18 mouse cellular contexts compared by ENCODE assay signal in genomic region chr2:3700368-3700767, GRCm38 (mm10).
DNase-seq lines count a peak whose midpoint lies in the region; ATAC-seq lines count a peak whose summit lies in the region.
"Had no signal": no experiment of that assay in that cellular context is flagged by ENCODE, and none has a peak within 500 bp of the region (broad histone marks: within the 10 kb centered on the region; RNA-seq: fewer than 3 reads in every experiment).

No protein-coding gene starts in this region.

- no peak overlapping the region for H3K4me2 ChIP-seq in forebrain, embryonic 13.5 days
- H3K4me2 ChIP-seq in hindbrain, embryonic 14.5 days (replicated peaks): no peak overlapping the region
- no peak overlapping the region for H3K4me2 ChIP-seq in liver, embryonic 12.5 days
- H3K4me2 ChIP-seq in liver, embryonic 11.5 days: no peak overlapping the region
- H3K4me2 ChIP-seq: limb, embryonic 12.5 days; liver, embryonic 15.5 days; neural tube, embryonic 12.5 days; stomach, embryonic 15.5 days had no signal

- H3K9ac ChIP-seq in forebrain, embryonic 13.5 days: no peak overlapping the region
- no peak overlapping the region for H3K9ac ChIP-seq in hindbrain, embryonic 14.5 days
- H3K9ac ChIP-seq in liver, embryonic 12.5 days: no peak overlapping the region
- H3K9ac ChIP-seq in liver, embryonic 11.5 days (ENCODE audit: low read depth, low read length): no peak overlapping the region
- H3K9ac ChIP-seq: limb, embryonic 12.5 days; liver, embryonic 15.5 days; neural tube, embryonic 12.5 days; stomach, embryonic 15.5 days had no signal

- 35% methylated on average over 1 of the region's 1 CpGs for WGBS in forebrain, embryonic 13.5 days
- 82% methylated on average over 1 of the region's 1 CpGs for WGBS in forebrain, embryonic 10.5 days
- 38% methylated on average over 1 of the region's 1 CpGs for WGBS in hindbrain, embryonic 14.5 days
- WGBS in hindbrain, embryonic 10.5 days: 89% methylated on average over 1 of the region's 1 CpGs
- WGBS in liver, embryonic 12.5 days (ENCODE audit: insufficient replicate concordance): 40% methylated on average over 1 of the region's 1 CpGs
- 59% methylated on average over 1 of the region's 1 CpGs for WGBS in liver, embryonic 11.5 days

- no peaks in the 10 kb centered on the region for H3K27me3 ChIP-seq in forebrain, embryonic 13.5 days
- no peaks in the 10 kb centered on the region for H3K27me3 ChIP-seq in forebrain, embryonic 10.5 days (ENCODE audit: poor library complexity, severe bottlenecking)
- H3K27me3 ChIP-seq in hindbrain, embryonic 14.5 days (ENCODE audit: control insufficient read depth, insufficient read depth, low read length): no peaks in the 10 kb centered on the region
- no peaks in the 10 kb centered on the region for H3K27me3 ChIP-seq in hindbrain, embryonic 10.5 days (ENCODE audit: insufficient read depth, poor library complexity, severe bottlenecking)
- no peaks in the 10 kb centered on the region for H3K27me3 ChIP-seq in liver, embryonic 12.5 days (replicated peaks)
- no peaks in the 10 kb centered on the region for H3K27me3 ChIP-seq in liver, embryonic 11.5 days (replicated peaks; ENCODE audit: control insufficient read depth, insufficient read depth, low read length)
- H3K27me3 ChIP-seq: limb, embryonic 12.5 days; liver, embryonic 15.5 days; neural tube, embryonic 12.5 days; stomach, embryonic 15.5 days had no signal

- H3K36me3 ChIP-seq in forebrain, embryonic 13.5 days (ENCODE audit: poor library complexity, severe bottlenecking): no peaks in the 10 kb centered on the region
- H3K36me3 ChIP-seq in forebrain, embryonic 10.5 days (replicated peaks): no peaks in the 10 kb centered on the region
- H3K36me3 ChIP-seq in hindbrain, embryonic 14.5 days (replicated peaks; ENCODE audit: control insufficient read depth, insufficient read depth): no peaks in the 10 kb centered on the region
- no peaks in the 10 kb centered on the region for H3K36me3 ChIP-seq in hindbrain, embryonic 10.5 days
- no peaks in the 10 kb centered on the region for H3K36me3 ChIP-seq in liver, embryonic 12.5 days
- H3K36me3 ChIP-seq in liver, embryonic 11.5 days (ENCODE audit: control insufficient read depth, insufficient read depth, low read length): no peaks in the 10 kb centered on the region
- H3K36me3 ChIP-seq: G1E; limb, embryonic 12.5 days; liver, embryonic 15.5 days; neural tube, embryonic 12.5 days; stomach, embryonic 15.5 days had no signal

- H3K4me3 ChIP-seq in forebrain, embryonic 13.5 days: no peak overlapping the region
- H3K4me3 ChIP-seq in forebrain, embryonic 10.5 days: no peak overlapping the region
- H3K4me3 ChIP-seq in hindbrain, embryonic 14.5 days (replicated peaks; ENCODE audit: low read length): no peak overlapping the region
- H3K4me3 ChIP-seq in hindbrain, embryonic 10.5 days: no peak overlapping the region
- no peak overlapping the region for H3K4me3 ChIP-seq in liver, embryonic 12.5 days
- no peak overlapping the region for H3K4me3 ChIP-seq in liver, embryonic 11.5 days (ENCODE audit: low read depth, low read length)
- H3K4me3 ChIP-seq: limb, embryonic 12.5 days; liver, embryonic 15.5 days; neural tube, embryonic 12.5 days; stomach, embryonic 15.5 days had no signal

- ATAC-seq in forebrain, embryonic 13.5 days: peak; percentile 92
- peak; percentile 59; the same call in 1 of the 2 replicates for ATAC-seq in hindbrain, embryonic 14.5 days (ENCODE audit: low FRiP score)
- no peak for ATAC-seq in liver, embryonic 12.5 days
- no peak for ATAC-seq in liver, embryonic 11.5 days (replicated peaks; ENCODE audit: low FRiP score)
- ATAC-seq: CD4-positive, CD25-positive, alpha-beta regulatory T cell, adult 4 months had no signal

- peaks cover 11% of the 10 kb centered on the region for H3K4me1 ChIP-seq in forebrain, embryonic 13.5 days
- H3K4me1 ChIP-seq in forebrain, embryonic 10.5 days: no peaks in the 10 kb centered on the region
- H3K4me1 ChIP-seq in hindbrain, embryonic 14.5 days (replicated peaks; ENCODE audit: control insufficient read depth, insufficient read depth, low read length): no peaks in the 10 kb centered on the region
- H3K4me1 ChIP-seq in hindbrain, embryonic 10.5 days (replicated peaks): no peaks in the 10 kb centered on the region
- H3K4me1 ChIP-seq in liver, embryonic 12.5 days: peaks cover 18% of the 10 kb centered on the region; the same call in 1 of the 2 replicates
- peaks cover 14% of the 10 kb centered on the region; the same call in 1 of the 2 replicates for H3K4me1 ChIP-seq in liver, embryonic 11.5 days (replicated peaks; ENCODE audit: control insufficient read depth, insufficient read depth, low read length)
- H3K4me1 ChIP-seq: neural tube, embryonic 12.5 days; stomach, embryonic 15.5 days had no signal

- DNase-seq in forebrain, embryonic 10.5 days (ENCODE audit: extremely low spot score, low spot score): no peak
- DNase-seq in hindbrain, embryonic 14.5 days (ENCODE audit: low spot score): no peak
- no peak for DNase-seq in hindbrain, embryonic 10.5 days (ENCODE audit: low spot score)
- no peak for DNase-seq in liver, embryonic 11.5 days (ENCODE audit: low spot score)
- DNase-seq in embryo, embryonic 11 days: no peak
- no peak for DNase-seq in testis, postnatal 14 days (ENCODE audit: low spot score)
- DNase-seq: cerebellum, adult 9-11 months; gastrocnemius, postnatal 10 days; layer of hippocampus, adult 9-11 months; lung, postnatal 14 days had no signal

- H3K27ac ChIP-seq in forebrain, embryonic 13.5 days: peak overlapping the region; percentile 55
- no peak overlapping the region for H3K27ac ChIP-seq in forebrain, embryonic 10.5 days
- no peak overlapping the region for H3K27ac ChIP-seq in hindbrain, embryonic 14.5 days
- no peak overlapping the region for H3K27ac ChIP-seq in hindbrain, embryonic 10.5 days
- 0 out of 2 replicates have a peak overlapping the region, but pooled peaks have one; percentile 13 for H3K27ac ChIP-seq in liver, embryonic 12.5 days
- no peak overlapping the region for H3K27ac ChIP-seq in liver, embryonic 11.5 days (ENCODE audit: low read depth, low read length)
- H3K27ac ChIP-seq: limb, embryonic 12.5 days; liver, embryonic 15.5 days; neural tube, embryonic 12.5 days; stomach, embryonic 15.5 days had no signal

- no peaks in the 10 kb centered on the region for H3K9me3 ChIP-seq in forebrain, embryonic 13.5 days (replicated peaks)
- H3K9me3 ChIP-seq in forebrain, embryonic 10.5 days: no peaks in the 10 kb centered on the region
- H3K9me3 ChIP-seq in hindbrain, embryonic 14.5 days (ENCODE audit: control insufficient read depth, low read length): no peaks in the 10 kb centered on the region
- H3K9me3 ChIP-seq in hindbrain, embryonic 10.5 days: no peaks in the 10 kb centered on the region
- no peaks in the 10 kb centered on the region for H3K9me3 ChIP-seq in liver, embryonic 12.5 days (replicated peaks)
- no peaks in the 10 kb centered on the region for H3K9me3 ChIP-seq in liver, embryonic 11.5 days (ENCODE audit: control insufficient read depth, low read length)
- H3K9me3 ChIP-seq: G1E; limb, embryonic 12.5 days; liver, embryonic 15.5 days; neural tube, embryonic 12.5 days; stomach, embryonic 15.5 days had no signal

Comparison
In these comparisons a context has a peak if more than half of its experiments do, and no peak if none do; other contexts are left out.
1. H3K27ac ChIP-seq: peak in forebrain, embryonic 13.5 days (single experiment) and liver, embryonic 12.5 days (single experiment); none in forebrain, embryonic 10.5 days (single experiment), hindbrain, embryonic 14.5 days (single experiment), hindbrain, embryonic 10.5 days (single experiment) and liver, embryonic 11.5 days (single experiment).
2. ATAC-seq: peak in forebrain, embryonic 13.5 days (single experiment) and hindbrain, embryonic 14.5 days (single experiment); none in liver, embryonic 12.5 days (single experiment) and liver, embryonic 11.5 days (single experiment).